Mouse (Mus musculus) small intestine, adult 2 months (tissue): ENCODE data around the gene Snap91.

Source experiments
- CTCF ChIP-seq: fragments of 200-500 bp; IDR thresholded peaks from 2 replicates; pipeline ENCODE4 v1.5.1; 2012; ENCODE audit warnings: low read depth, mild to moderate bottlenecking, control low read depth, inconsistent platforms, low read length, moderate library complexity, mixed read lengths; ENCODE audit not compliant: insufficient replicate concordance, insufficient read length; ENCODE audit errors: extremely low read depth
- POLR2A ChIP-seq: fragments of 200-500 bp; IDR thresholded peaks from 2 replicates; pipeline ENCODE4 v1.6.1; 2012; ENCODE audit warnings: low read depth, mild to moderate bottlenecking, control low read depth, inconsistent platforms, low read length, moderate library complexity

GRCm38 (mm10) chr9:86764002-86764401, 116.5 kb downstream of the Snap91 start:
- no peak for TF ChIP-seq CTCF
- no peak for TF ChIP-seq POLR2A
